In the genomic region with DNA sequence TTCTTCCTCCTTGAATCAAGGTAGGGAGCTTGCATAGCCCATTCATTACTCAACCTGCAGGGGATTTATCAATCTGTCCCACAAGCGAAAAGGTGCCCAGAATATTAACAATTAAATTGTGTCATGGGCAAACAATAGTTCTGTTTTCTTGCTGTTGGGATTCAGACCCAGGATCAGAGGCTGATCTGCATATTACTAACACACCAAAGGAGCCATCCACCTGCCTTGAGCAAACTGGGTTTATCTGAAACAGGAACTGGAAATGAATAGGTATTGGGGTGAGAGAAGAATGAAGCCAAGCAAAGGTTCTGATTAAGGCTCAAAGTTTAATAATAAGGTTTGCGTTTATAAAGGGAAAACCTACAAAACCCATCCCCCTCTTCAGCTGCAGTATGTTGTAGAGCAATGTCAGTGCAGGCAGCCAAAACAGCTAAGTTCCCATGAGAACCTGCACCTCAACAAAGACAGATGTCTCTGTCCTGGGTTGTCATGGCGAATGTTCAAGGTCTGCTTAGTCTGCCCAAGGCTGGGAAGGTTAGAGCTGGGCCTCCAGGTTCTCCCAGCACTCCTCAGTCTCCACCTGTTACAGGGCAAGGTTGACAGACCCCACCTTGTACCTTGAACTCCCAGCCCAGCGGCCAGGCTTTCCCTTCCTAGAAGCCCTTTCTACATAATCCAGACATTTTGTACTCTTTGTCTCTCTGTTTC, we compare ENCODE assay signal across 8 mouse cellular contexts. TPM values are rescaled to one million over a fixed set of nuclear protein-coding genes. Genes with fewer than 3 reads are reported as not detected.
DNase-seq lines count a peak whose midpoint lies in the region; ATAC-seq and TF ChIP-seq lines count a peak whose summit lies in the region.
"Not testable (repeated sequence)": the region's sequence is repeated elsewhere in the genome, so short reads cannot be mapped to it uniquely, and the experiment has no call there.

No protein-coding gene starts in this region.

- not testable (repeated sequence) for H3K9me3 ChIP-seq in ES-Bruce4 (replicated peaks; ENCODE audit: control insufficient read depth, insufficient read depth, low read length, poor library complexity, severe bottlenecking); forebrain, embryonic 11.5 days (ENCODE audit: control insufficient read depth, low read length); heart, postnatal 0 days (replicated peaks; ENCODE audit: control insufficient read depth, low read length); kidney, embryonic 15.5 days (replicated peaks); liver, embryonic 16.5 days (replicated peaks; ENCODE audit: control insufficient read depth, low read length); midbrain, embryonic 15.5 days; stomach, postnatal 0 days (ENCODE audit: control insufficient read depth, low read length)

- peak overlapping the region; percentile 70 for H3K27ac ChIP-seq in ES-Bruce4 (ENCODE audit: insufficient read depth, low read length)
- H3K27ac ChIP-seq in forebrain, embryonic 11.5 days (ENCODE audit: low read depth, low read length); heart, postnatal 0 days (ENCODE audit: low read depth); kidney, embryonic 15.5 days; liver, embryonic 16.5 days (ENCODE audit: low read length); midbrain, embryonic 15.5 days; stomach, postnatal 0 days (replicated peaks): not testable (repeated sequence)

- TF ChIP-seq CTCF in ES-Bruce4 (IDR thresholded peaks at IDR 0.05; ENCODE audit: low read depth, low read length); brain, embryonic 14.5 days (IDR thresholded peaks at IDR 0.05; ENCODE audit: borderline replicate concordance, extremely low read depth, insufficient read depth, insufficient read length); heart, postnatal 0 days (IDR thresholded peaks at IDR 0.05; ENCODE audit: low read depth); stomach, postnatal 0 days (IDR thresholded peaks at IDR 0.05; ENCODE audit: low read depth): not testable (repeated sequence)

- not testable (repeated sequence) for TF ChIP-seq EP300 in ES-Bruce4 (IDR thresholded peaks at IDR 0.05; ENCODE audit: insufficient read depth, low read depth, low read length); heart, postnatal 0 days (IDR thresholded peaks at IDR 0.05; ENCODE audit: low read depth); stomach, postnatal 0 days (optimal IDR thresholded peaks at IDR 0.05)

- not testable (repeated sequence) for H3K27me3 ChIP-seq in ES-Bruce4 (ENCODE audit: control insufficient read depth, insufficient read depth, low read length, poor library complexity, severe bottlenecking); forebrain, embryonic 11.5 days (ENCODE audit: control insufficient read depth, insufficient read depth, low read length); heart, postnatal 0 days (ENCODE audit: control insufficient read depth, insufficient read depth, low read length); kidney, embryonic 15.5 days; liver, embryonic 16.5 days (ENCODE audit: control insufficient read depth, insufficient read depth, low read depth, low read length); midbrain, embryonic 15.5 days (replicated peaks); stomach, postnatal 0 days (ENCODE audit: control insufficient read depth, insufficient read depth, low read length)

- 0 out of 2 replicates have a peak overlapping the region, but pooled peaks have one; percentile 26 for H3K4me2 ChIP-seq in forebrain, embryonic 11.5 days (ENCODE audit: low read depth, low read length, severe bottlenecking)
- peak overlapping the region; percentile 65 for H3K4me2 ChIP-seq in heart, postnatal 0 days (ENCODE audit: low read depth, low read length)
- H3K4me2 ChIP-seq in kidney, embryonic 15.5 days, result peak overlapping the region; percentile 59
- peak overlapping the region; percentile 51; the same call in 1 of the 2 replicates for H3K4me2 ChIP-seq in liver, embryonic 16.5 days (ENCODE audit: low read depth, low read length)
- peak overlapping the region; percentile 76 for H3K4me2 ChIP-seq in midbrain, embryonic 15.5 days
- H3K4me2 ChIP-seq in stomach, postnatal 0 days (replicated peaks; ENCODE audit: low read depth), result not testable (repeated sequence)

- H3K4me3 ChIP-seq in ES-Bruce4 (ENCODE audit: low read depth, low read length), result peak overlapping the region; percentile 13
- peak overlapping the region; percentile 44; the same call in 1 of the 2 replicates for H3K4me3 ChIP-seq in forebrain, embryonic 11.5 days (ENCODE audit: low read depth, low read length)
- H3K4me3 ChIP-seq in heart, postnatal 0 days (ENCODE audit: low read depth, low read length), result peak overlapping the region; percentile 59
- H3K4me3 ChIP-seq in kidney, embryonic 15.5 days (replicated peaks), result peak overlapping the region; percentile 68
- not testable (repeated sequence) for H3K4me3 ChIP-seq in liver, embryonic 16.5 days (ENCODE audit: low read depth, low read length)
- H3K4me3 ChIP-seq in midbrain, embryonic 15.5 days, result peak overlapping the region; percentile 60
- H3K4me3 ChIP-seq in stomach, postnatal 0 days (ENCODE audit: low read depth, low read length), result peak overlapping the region; percentile 58; the same call in 1 of the 2 replicates

- DNase-seq in brain, embryonic 14.5 days (ENCODE audit: low read depth), result peak; percentile 0
- not testable (repeated sequence) for DNase-seq in forebrain, embryonic 11.5 days (ENCODE audit: low spot score); heart, postnatal 0 days (ENCODE audit: low spot score)
- DNase-seq in stomach, postnatal 0 days (ENCODE audit: low spot score), result peak; percentile 19

- TF ChIP-seq POLR2A in ES-Bruce4 (IDR thresholded peaks at IDR 0.05; ENCODE audit: insufficient read depth, low read length); brain, embryonic 14.5 days (IDR thresholded peaks at IDR 0.05; ENCODE audit: borderline replicate concordance, extremely low read depth, insufficient read depth, insufficient read length, poor library complexity, severe bottlenecking): not testable (repeated sequence)

- not testable (repeated sequence) for ATAC-seq in forebrain, embryonic 11.5 days (replicated peaks; ENCODE audit: low FRiP score); heart, postnatal 0 days (ENCODE audit: insufficient read depth, low read depth); kidney, embryonic 15.5 days (replicated peaks; ENCODE audit: low FRiP score); liver, embryonic 16.5 days (ENCODE audit: low read depth)
- ATAC-seq in midbrain, embryonic 15.5 days (replicated peaks), result peak; percentile 48; the same call in 1 of the 2 replicates
- ATAC-seq in stomach, postnatal 0 days (ENCODE audit: low FRiP score, low TSS enrichment), result peak; percentile 81

- not testable (repeated sequence) for H3K4me1 ChIP-seq in ES-Bruce4 (ENCODE audit: control insufficient read depth, insufficient read depth, low read length); forebrain, embryonic 11.5 days (replicated peaks; ENCODE audit: control insufficient read depth, insufficient read depth, low read length); heart, postnatal 0 days (ENCODE audit: control insufficient read depth, insufficient read depth); kidney, embryonic 15.5 days; liver, embryonic 16.5 days (ENCODE audit: control insufficient read depth, low read depth, low read length); midbrain, embryonic 15.5 days; stomach, postnatal 0 days (replicated peaks; ENCODE audit: control insufficient read depth, insufficient read depth)

- H3K36me3 ChIP-seq in ES-Bruce4 (ENCODE audit: control insufficient read depth, insufficient read depth, low read length, poor library complexity, severe bottlenecking); forebrain, embryonic 11.5 days (ENCODE audit: control insufficient read depth, insufficient read depth, low read length); heart, postnatal 0 days (replicated peaks; ENCODE audit: control insufficient read depth, insufficient read depth, low read length); kidney, embryonic 15.5 days; liver, embryonic 16.5 days (ENCODE audit: control insufficient read depth, insufficient read depth); midbrain, embryonic 15.5 days (replicated peaks); stomach, postnatal 0 days (ENCODE audit: control insufficient read depth, insufficient read depth, low read length): not testable (repeated sequence)

- 58% methylated on average over 4 of the region's 4 CpGs for WGBS in forebrain, embryonic 11.5 days
- WGBS in heart, postnatal 0 days, result 66% methylated on average over 4 of the region's 4 CpGs
- WGBS in kidney, embryonic 15.5 days, result 69% methylated on average over 4 of the region's 4 CpGs
- WGBS in liver, embryonic 16.5 days (ENCODE audit: insufficient replicate concordance), result 58% methylated on average over 4 of the region's 4 CpGs
- 63% methylated on average over 4 of the region's 4 CpGs for WGBS in midbrain, embryonic 15.5 days
- WGBS in stomach, postnatal 0 days, result 49% methylated on average over 4 of the region's 4 CpGs

- not testable (repeated sequence) for H3K9ac ChIP-seq in ES-Bruce4 (ENCODE audit: low read depth, poor library complexity, severe bottlenecking); forebrain, embryonic 11.5 days (ENCODE audit: low read length); heart, postnatal 0 days (replicated peaks; ENCODE audit: low read depth, low read length); liver, embryonic 16.5 days (ENCODE audit: low read depth, low read length); midbrain, embryonic 15.5 days; stomach, postnatal 0 days (ENCODE audit: low read length)
- H3K9ac ChIP-seq in kidney, embryonic 15.5 days, result 0 out of 2 replicates have a peak overlapping the region, but pooled peaks have one; percentile 10

RNA-seq across cellular contexts. Expression of a gene that starts 0.5 kb away (rescaled TPM):
- 31.0 and 41.5 TPM in 2 replicates for polyA plus RNA-seq in ES-Bruce4 (2011; ENCODE audit: insufficient read depth, insufficient read length, low read depth, missing spikeins)
- polyA plus RNA-seq in brain, embryonic 14.5 days (2012; rRNA removed), result 1.6 and 2.7 TPM in 2 replicates
- 8.9 and 11.2 TPM in 2 replicates for polyA plus RNA-seq in forebrain, embryonic 11.5 days (2014; fragmentation: Nextera tagmentation; extraction: Ambion mirVana)
- 0.73 TPM in 1 of 2 replicates, not detected in the other for total RNA-seq in heart, postnatal 0 days (2014; rRNA removed; ENCODE audit: low replicate concordance)
- 3.4 and 4.4 TPM in 2 replicates for polyA plus RNA-seq in heart, postnatal 0 days (2015; fragmentation: Nextera tagmentation; extraction: Ambion mirVana)
- 10.3 and 12.3 TPM in 2 replicates for polyA plus RNA-seq in kidney, embryonic 15.5 days (2015; fragmentation: Nextera tagmentation; extraction: Ambion mirVana)
- polyA plus RNA-seq in liver, embryonic 16.5 days (2015; fragmentation: Nextera tagmentation; extraction: Ambion mirVana), result 3.5 and 4.8 TPM in 2 replicates
- polyA plus RNA-seq in midbrain, embryonic 15.5 days (2015; fragmentation: Nextera tagmentation; extraction: Ambion mirVana), result 3.4 and 4.3 TPM in 2 replicates
- 10.5 and 12.2 TPM in 2 replicates for polyA plus RNA-seq in stomach, postnatal 0 days (2015; fragmentation: Nextera tagmentation; extraction: Ambion mirVana)
